Mouse (Mus musculus): ENCODE data around the gene Grb2.

- TF ChIP-seq TAL1 (IDR thresholded peaks at IDR 0.05; ENCODE audit: low read length) (no peak), GATA1 (IDR thresholded peaks at IDR 0.05; ENCODE audit: low read length) (no peak)
Measured at GRCm38 (mm10) chr11:115654128-115654527, 54.3 kb downstream of the Grb2 start.
